Mouse (Mus musculus) midbrain, embryonic 16.5 days (tissue): ENCODE data around the gene Rb1. TPM values are rescaled to one million over a fixed set of nuclear protein-coding genes. Genes with fewer than 3 reads are reported as not detected.
A peak's percentile ranks its signal among the peaks of the same experiment; 100 is the strongest.

ENCODE experiments used
- ATAC-seq: fragments of 200-750 bp; cut with Nextera tagmentation; 2 replicates; pipeline ENCODE4 v1.8.0; 2017; ENCODE audit warnings: moderate TSS enrichment
- H3K27ac ChIP-seq: fragments of 300-500 bp; sonication (generic); 2 replicates; pipeline ENCODE4 v1.5.1; 2014; ENCODE audit warnings: mild to moderate bottlenecking, low read length, mixed read lengths
- H3K27me3 ChIP-seq: fragments of 300-500 bp; sonication (generic); 2 replicates; pipeline ENCODE4 v1.6.1; 2014; ENCODE audit warnings: low read depth, low read length, mixed read lengths; ENCODE audit not compliant: control insufficient read depth, insufficient read depth
- H3K36me3 ChIP-seq: fragments of 300-500 bp; sonication (generic); 2 replicates; pipeline ENCODE4 v1.6.1; 2014; ENCODE audit warnings: mild to moderate bottlenecking, low read length, moderate library complexity, mixed read lengths; ENCODE audit not compliant: control insufficient read depth, insufficient read depth
- H3K4me1 ChIP-seq: fragments of 300-500 bp; sonication (generic); 2 replicates; pipeline ENCODE4 v1.6.1; 2014; ENCODE audit warnings: mild to moderate bottlenecking, low read length, mixed read lengths; ENCODE audit not compliant: control insufficient read depth, insufficient read depth
- H3K4me2 ChIP-seq: fragments of 300-500 bp; sonication (generic); 2 replicates; pipeline ENCODE4 v1.6.1; 2014; ENCODE audit warnings: mild to moderate bottlenecking, low read length, mixed read lengths
- H3K4me3 ChIP-seq: fragments of 300-500 bp; sonication (generic); 2 replicates; pipeline ENCODE4 v1.5.1; 2014; ENCODE audit warnings: low read depth, mild to moderate bottlenecking, low read length, moderate library complexity, mixed read lengths
- H3K9ac ChIP-seq: fragments of 300-500 bp; sonication (generic); 2 replicates; pipeline ENCODE4 v1.6.1; 2014; ENCODE audit warnings: low read depth, low read length, mixed read lengths
- H3K9me3 ChIP-seq: fragments of 300-500 bp; sonication (generic); replicated peaks from 2 replicates; pipeline ENCODE4 v1.6.1; 2014; ENCODE audit warnings: mild to moderate bottlenecking, low read length, mixed read lengths; ENCODE audit not compliant: control insufficient read depth, poor library complexity, severe bottlenecking
- WGBS: fragments of 180-500 bp; shearing (Covaris S2); extraction: QIAGEN DNeasy Blood & Tissue Kit; methylation state at CpG from one replicate; pipeline ENCODE4 v1.1.7; 2014; 5-methylcytosine and 5-hydroxymethylcytosine counted together
- polyA plus RNA-seq: library from polyadenylated mRNA; unstranded; fragments of >200 nt; fragmentation: Nextera tagmentation; extraction: Ambion mirVana; gene quantifications from 2 replicates; pipeline ENCODE4 v1.2.1, GENCODE M21; 2015

Gene Rb1
- polyA plus RNA-seq, 1 experiment from 2014 or later = 20.4 TPM

DNA sequence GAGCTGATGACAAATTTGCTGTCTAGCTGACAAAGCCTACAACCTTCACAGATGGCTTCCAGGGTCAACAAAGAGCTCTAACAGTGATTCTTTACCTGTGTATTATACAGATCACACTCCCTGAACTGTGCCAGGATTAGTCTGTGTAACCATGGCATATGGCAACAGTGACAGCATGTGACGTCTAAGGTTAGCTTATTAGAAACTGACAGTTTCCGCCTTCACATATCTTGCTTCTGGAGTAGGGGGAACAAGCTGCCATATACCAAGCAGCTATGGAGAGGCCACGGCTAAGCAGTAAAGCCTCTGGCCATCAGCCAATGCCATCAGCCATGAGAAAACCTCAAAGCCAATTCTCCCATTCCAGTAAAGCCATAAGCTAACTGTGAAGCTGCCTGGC is 99.3 kb downstream of the Rb1 start:
- Histone ChIP-seq H3K9ac (no peak overlapping the region), H3K4me1 (peaks cover 6% of the 10 kb centered on the region), H3K9me3 (no peaks in the 10 kb centered on the region), H3K36me3 (no peaks in the 10 kb centered on the region; the same call in 1 of the 2 replicates), H3K27ac (no peak overlapping the region), H3K4me2 (no peak overlapping the region), H3K4me3 (no peak overlapping the region), H3K27me3 (no peaks in the 10 kb centered on the region)
- 0 out of 2 replicates have a peak, but pooled peaks have one; percentile 17 for ATAC-seq
- WGBS = 58% methylated on average over 3 of the region's 3 CpGs

DNA sequence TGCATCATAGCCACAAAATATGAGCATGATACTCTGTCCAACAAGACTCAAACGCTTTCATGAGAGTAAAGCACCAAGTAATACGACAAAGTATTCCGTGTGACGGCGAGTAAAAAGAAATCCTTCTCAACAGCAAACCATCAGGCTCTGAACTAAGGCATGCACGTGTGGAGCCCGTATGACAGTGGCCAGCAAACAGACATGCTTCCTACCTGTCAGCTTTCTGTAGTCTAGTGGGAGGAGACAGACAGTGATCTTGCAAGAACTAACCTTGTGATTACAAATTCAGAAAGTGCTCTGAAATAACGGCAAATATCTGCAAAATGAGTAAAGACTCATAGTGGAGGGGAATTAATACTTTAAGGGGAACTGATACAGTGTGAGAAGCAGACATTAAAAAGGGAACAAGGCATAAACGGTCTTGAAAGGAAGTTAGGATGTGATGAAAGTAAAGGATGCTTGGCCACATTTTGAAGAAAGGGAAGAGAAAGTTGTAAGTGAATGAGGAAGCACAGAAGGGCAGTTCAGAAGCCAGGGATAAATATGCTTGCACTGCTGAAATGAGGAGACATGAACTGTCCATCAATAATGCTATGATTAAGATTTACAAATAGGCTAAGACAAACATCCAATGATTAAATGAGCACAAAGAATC is 103.2 kb downstream of the Rb1 start:
- Histone ChIP-seq H3K36me3 (no peaks in the 10 kb centered on the region; the same call in 1 of the 2 replicates), H3K27me3 (no peaks in the 10 kb centered on the region), H3K9me3 (no peaks in the 10 kb centered on the region), H3K4me2 (no peak overlapping the region), H3K4me1 (peaks cover 6% of the 10 kb centered on the region), H3K27ac (no peak overlapping the region), H3K9ac (no peak overlapping the region), H3K4me3 (no peak overlapping the region)
- 91% methylated on average over 9 of the region's 9 CpGs for WGBS
- no peak for ATAC-seq

GRCm38 (mm10) chr14:73217062-73217461 is 108.6 kb downstream of the Rb1 start:
- 96% methylated on average over 1 of the region's 1 CpGs for WGBS
- H3K27ac ChIP-seq = no peak overlapping the region

DNA sequence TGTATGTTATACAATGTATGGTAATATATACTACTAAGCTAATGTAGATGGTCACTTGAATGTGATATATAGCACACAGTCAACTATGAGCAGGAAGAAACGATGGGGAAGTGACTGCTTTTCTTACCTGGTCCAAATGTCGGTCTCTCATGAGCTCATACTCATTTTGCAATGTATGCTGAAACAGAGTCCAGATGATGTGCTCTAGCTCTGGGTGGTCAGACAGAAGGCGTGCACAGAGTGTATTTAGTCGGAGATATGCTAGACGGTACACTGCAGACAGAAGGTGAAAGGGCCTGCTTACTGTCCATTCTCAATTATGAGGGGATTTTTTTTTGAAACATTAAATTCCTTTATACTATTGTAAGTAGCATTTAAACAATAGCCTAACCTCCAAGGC is 114.1 kb downstream of the Rb1 start:
- Histone ChIP-seq H3K4me3 (no peak overlapping the region), H3K4me2 (no peak overlapping the region), H3K36me3 (peaks cover 4% of the 10 kb centered on the region), H3K9me3 (no peaks in the 10 kb centered on the region), H3K27ac (no peak overlapping the region), H3K9ac (no peak overlapping the region), H3K4me1 (no peaks in the 10 kb centered on the region), H3K27me3 (no peaks in the 10 kb centered on the region)
- WGBS = 91% methylated on average over 5 of the region's 5 CpGs
- no peak for ATAC-seq

More at GRCm38 (mm10) chr14:73217062-73217461, 108.6 kb downstream of the Rb1 start:
- Histone ChIP-seq H3K9ac (no peak overlapping the region), H3K4me2 (no peak overlapping the region), H3K9me3 (no peaks in the 10 kb centered on the region), H3K36me3 (peaks cover 4% of the 10 kb centered on the region), H3K27me3 (no peaks in the 10 kb centered on the region), H3K4me3 (no peak overlapping the region), H3K4me1 (no peaks in the 10 kb centered on the region)
- no peak for ATAC-seq

- H3K4me1 ChIP-seq = no peaks in the 10 kb centered on the region
- WGBS = 96% methylated on average over 8 of the region's 8 CpGs
Measured at GRCm38 (mm10) chr14:73210196-73210595, 115.4 kb downstream of the Rb1 start.

DNA sequence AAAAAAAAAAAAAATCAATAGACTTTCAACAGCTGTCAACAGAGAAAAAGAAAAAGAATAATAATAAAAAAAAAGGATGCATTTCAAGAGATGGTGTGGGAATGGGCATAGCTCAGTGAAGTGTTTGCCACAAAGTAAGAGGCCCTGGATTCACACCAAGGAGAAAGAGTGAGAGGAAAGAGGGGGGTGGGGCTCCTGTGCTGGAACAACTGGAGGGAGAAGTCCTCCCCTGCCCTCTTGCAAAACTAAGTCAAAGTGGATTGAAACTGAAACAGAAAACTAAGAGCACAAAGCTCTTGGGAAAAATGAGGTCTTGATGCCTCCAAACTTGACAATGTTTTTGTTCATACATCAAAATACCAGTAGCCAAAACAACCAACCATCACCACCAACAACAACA is 116.4 kb downstream of the Rb1 start:
- H3K27me3 ChIP-seq = no peaks in the 10 kb centered on the region
- peaks cover 5% of the 10 kb centered on the region; the same call in 1 of the 2 replicates for H3K36me3 ChIP-seq
- ATAC-seq = no peak
- no peaks in the 10 kb centered on the region for H3K9me3 ChIP-seq
- no peak overlapping the region for H3K4me2 ChIP-seq
- no peak overlapping the region for H3K27ac ChIP-seq
- no peak overlapping the region for H3K4me3 ChIP-seq
- no peaks in the 10 kb centered on the region for H3K4me1 ChIP-seq
- H3K9ac ChIP-seq = no peak overlapping the region

More at GRCm38 (mm10) chr14:73210196-73210595, 115.4 kb downstream of the Rb1 start:
- Histone ChIP-seq H3K4me2 (no peak overlapping the region), H3K36me3 (peaks cover under 1% of the 10 kb centered on the region; the same call in 1 of the 2 replicates), H3K27ac (no peak overlapping the region), H3K9me3 (no peaks in the 10 kb centered on the region), H3K9ac (no peak overlapping the region), H3K27me3 (no peaks in the 10 kb centered on the region), H3K4me3 (no peak overlapping the region)
- no peak for ATAC-seq

- Histone ChIP-seq H3K9ac (no peak overlapping the region), H3K4me1 (no peaks in the 10 kb centered on the region), H3K27me3 (no peaks in the 10 kb centered on the region), H3K9me3 (no peaks in the 10 kb centered on the region), H3K4me3 (no peak overlapping the region), H3K36me3 (peaks cover 8% of the 10 kb centered on the region), H3K27ac (no peak overlapping the region), H3K4me2 (no peak overlapping the region)
- 85% methylated on average over 3 of the region's 3 CpGs for WGBS
- ATAC-seq = no peak
Measured at GRCm38 (mm10) chr14:73204016-73204415, 121.6 kb downstream of the Rb1 start.

- WGBS = 85% methylated on average over 3 of the region's 3 CpGs
- Histone ChIP-seq H3K4me1 (no peaks in the 10 kb centered on the region), H3K4me2 (no peak overlapping the region), H3K27me3 (no peaks in the 10 kb centered on the region), H3K4me3 (no peak overlapping the region), H3K27ac (no peak overlapping the region), H3K9me3 (no peaks in the 10 kb centered on the region), H3K9ac (no peak overlapping the region), H3K36me3 (peaks cover 23% of the 10 kb centered on the region)
- no peak for ATAC-seq
Measured at GRCm38 (mm10) chr14:73201447-73201846, 124.2 kb downstream of the Rb1 start.

GRCm38 (mm10) chr14:73199058-73199457 is 126.6 kb downstream of the Rb1 start:
- 71% methylated on average over 5 of the region's 5 CpGs for WGBS

More at GRCm38 (mm10) chr14:73199058-73199457, 126.6 kb downstream of the Rb1 start:
- Histone ChIP-seq H3K27ac (no peak overlapping the region), H3K9me3 (no peaks in the 10 kb centered on the region), H3K9ac (no peak overlapping the region), H3K27me3 (no peaks in the 10 kb centered on the region), H3K4me3 (no peak overlapping the region), H3K4me2 (no peak overlapping the region), H3K36me3 (peaks cover 23% of the 10 kb centered on the region), H3K4me1 (no peaks in the 10 kb centered on the region)
- ATAC-seq = no peak
